Mouse (Mus musculus) hindbrain, embryonic 10.5 days (tissue): ENCODE measurements around the gene Nxpe4. TPM values are rescaled to one million over a fixed set of nuclear protein-coding genes. Genes with fewer than 3 reads are reported as not detected.

ENCODE experiments used
- DNase-seq: peaks from one replicate; pipeline ENCODE4 v3.0.0-alpha.2; 2017; ENCODE audit warnings: low spot score
- H3K27ac ChIP-seq: fragments of 300-500 bp; sonication (generic); 2 replicates; pipeline ENCODE4 v1.5.1; 2016; ENCODE audit warnings: mild to moderate bottlenecking, moderate library complexity
- H3K27me3 ChIP-seq: fragments of 300-500 bp; sonication (generic); 2 replicates; pipeline ENCODE4 v1.6.1; 2016; ENCODE audit warnings: mild to moderate bottlenecking; ENCODE audit not compliant: poor library complexity, insufficient read depth, severe bottlenecking
- H3K36me3 ChIP-seq: fragments of 300-500 bp; sonication (generic); 2 replicates; pipeline ENCODE4 v1.6.1; 2016; ENCODE audit warnings: mild to moderate bottlenecking, moderate library complexity
- H3K4me1 ChIP-seq: fragments of 300-500 bp; sonication (generic); replicated peaks from 2 replicates; pipeline ENCODE4 v1.6.1; 2016; ENCODE audit warnings: mild to moderate bottlenecking
- H3K4me3 ChIP-seq: fragments of 300-500 bp; sonication (generic); 2 replicates; pipeline ENCODE4 v1.5.1; 2016; ENCODE audit warnings: mild to moderate bottlenecking, moderate library complexity
- H3K9me3 ChIP-seq: fragments of 300-500 bp; sonication (generic); 2 replicates; pipeline ENCODE4 v1.6.1; 2016; ENCODE audit warnings: mild to moderate bottlenecking, moderate library complexity
- WGBS: fragments of 180-500 bp; shearing (Covaris S2); methylation state at CpG from one replicate; pipeline ENCODE4 v1.1.7; 2016; 5-methylcytosine and 5-hydroxymethylcytosine counted together
- polyA plus RNA-seq: library from polyadenylated mRNA; unstranded; fragments of >200 nt; fragmentation: Nextera tagmentation; extraction: Ambion mirVana; gene quantifications from 2 replicates; pipeline ENCODE4 v1.2.1, GENCODE M21; 2016

Gene Nxpe4
- polyA plus RNA-seq, 1 experiment from 2014 or later, result 4.7 TPM

DNA sequence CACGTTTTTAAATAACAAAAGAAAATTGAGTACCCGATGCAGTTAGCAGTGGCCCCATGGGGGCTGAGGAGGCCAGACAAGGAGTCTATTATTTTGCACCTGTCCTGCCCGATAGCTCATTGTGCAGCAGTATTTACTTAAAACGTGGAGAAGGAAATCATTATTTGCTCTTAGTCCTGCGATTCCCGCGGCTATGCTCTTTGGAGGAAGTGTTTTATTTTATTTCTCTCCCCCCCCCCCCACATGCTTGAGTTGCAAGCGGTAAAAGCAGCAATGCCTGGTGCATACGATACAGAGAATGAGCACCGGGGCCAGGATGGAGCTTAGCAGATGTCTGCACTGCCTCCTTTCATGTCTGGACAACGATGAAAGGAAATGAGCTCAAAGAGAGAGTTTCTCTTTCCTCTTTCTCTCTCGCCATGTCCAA lies 35.6 kb downstream of the Nxpe4 start:
- WGBS, result 57% methylated on average over 12 of the region's 12 CpGs
- DNase-seq, result no peak
- H3K27me3 ChIP-seq, result no peaks in the 10 kb centered on the region
- peaks cover 14% of the 10 kb centered on the region for H3K4me1 ChIP-seq
- no peak overlapping the region for H3K27ac ChIP-seq
- H3K36me3 ChIP-seq, result peaks cover 14% of the 10 kb centered on the region
- no peaks in the 10 kb centered on the region for H3K9me3 ChIP-seq
- H3K4me3 ChIP-seq, result no peak overlapping the region

DNA sequence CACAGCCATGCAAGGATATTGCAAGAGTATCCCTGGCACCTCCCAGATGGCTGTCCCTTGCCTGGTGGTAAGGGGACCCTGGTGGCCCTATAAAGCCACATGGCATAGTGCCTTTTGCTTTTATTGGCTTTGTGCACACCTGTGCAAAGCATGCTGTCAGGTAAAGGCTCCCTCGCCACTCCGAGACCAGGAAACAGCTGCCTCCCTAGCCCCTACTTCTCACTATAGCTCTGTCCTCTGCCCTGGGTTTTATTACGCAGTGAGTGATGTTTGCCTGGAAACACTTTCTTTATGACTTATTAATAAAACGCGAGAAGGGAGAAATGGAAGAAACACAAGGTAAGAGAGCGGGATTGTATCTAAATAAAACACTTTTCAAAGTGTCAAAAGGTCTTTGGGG lies 49.1 kb downstream of the Nxpe4 start:
- Histone ChIP-seq H3K27me3 (no peaks in the 10 kb centered on the region), H3K9me3 (no peaks in the 10 kb centered on the region), H3K4me3 (no peak overlapping the region), H3K4me1 (peaks cover 3% of the 10 kb centered on the region; the same call in 1 of the 2 replicates), H3K36me3 (no peaks in the 10 kb centered on the region), H3K27ac (no peak overlapping the region)
- no peak for DNase-seq
- 92% methylated on average over 6 of the region's 6 CpGs for WGBS

DNA sequence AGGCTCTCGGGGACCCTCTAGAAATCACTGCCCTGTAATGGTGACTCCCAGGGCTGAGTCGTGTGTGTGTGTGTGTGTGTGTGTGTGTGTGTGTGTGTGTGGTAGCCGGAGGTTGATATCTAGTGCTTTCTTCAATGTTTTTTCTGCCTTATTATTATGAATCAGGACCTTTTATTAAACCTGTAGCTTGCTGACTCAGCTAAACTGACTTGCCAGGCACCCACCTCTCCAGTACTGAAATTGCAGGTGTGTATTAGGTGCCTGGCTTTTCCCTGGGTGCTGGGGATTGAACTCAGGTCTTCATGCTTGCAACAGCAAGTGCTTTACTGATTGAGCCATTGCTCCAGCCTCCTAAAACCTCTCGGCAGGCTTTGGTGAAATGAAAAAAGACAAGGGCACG lies 50.1 kb downstream of the Nxpe4 start:
- WGBS, result 93% methylated on average over 5 of the region's 5 CpGs
- Histone ChIP-seq H3K4me1 (peaks cover 3% of the 10 kb centered on the region; the same call in 1 of the 2 replicates), H3K27me3 (no peaks in the 10 kb centered on the region), H3K36me3 (no peaks in the 10 kb centered on the region), H3K4me3 (no peak overlapping the region), H3K27ac (no peak overlapping the region), H3K9me3 (no peaks in the 10 kb centered on the region)
- DNase-seq, result no peak

DNA sequence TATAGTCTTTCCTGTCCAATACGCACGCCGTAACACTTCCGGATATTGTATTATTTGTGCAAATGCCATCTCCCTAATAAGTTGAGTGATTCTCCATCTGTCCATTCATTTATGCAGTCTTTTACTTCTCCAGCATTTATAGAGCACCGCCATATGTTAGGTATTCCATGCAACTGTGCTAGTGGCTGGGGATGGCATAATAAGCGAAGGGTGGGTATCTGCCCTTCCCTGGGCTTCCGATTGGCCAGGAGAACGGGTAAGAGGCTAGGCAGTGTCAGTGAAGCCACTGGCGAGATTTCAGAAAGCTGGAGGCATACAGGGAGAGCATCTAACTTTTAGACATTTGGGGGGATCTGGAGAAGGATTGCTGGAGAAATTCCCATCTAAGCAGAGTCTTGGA lies 52.9 kb downstream of the Nxpe4 start:
- WGBS, result 92% methylated on average over 9 of the region's 9 CpGs
- no peak overlapping the region for H3K27ac ChIP-seq
- H3K4me3 ChIP-seq, result no peak overlapping the region
- no peak for DNase-seq
- no peaks in the 10 kb centered on the region for H3K9me3 ChIP-seq
- peaks cover 3% of the 10 kb centered on the region; the same call in 1 of the 2 replicates for H3K4me1 ChIP-seq
- no peaks in the 10 kb centered on the region for H3K27me3 ChIP-seq
- H3K36me3 ChIP-seq, result no peaks in the 10 kb centered on the region

DNA sequence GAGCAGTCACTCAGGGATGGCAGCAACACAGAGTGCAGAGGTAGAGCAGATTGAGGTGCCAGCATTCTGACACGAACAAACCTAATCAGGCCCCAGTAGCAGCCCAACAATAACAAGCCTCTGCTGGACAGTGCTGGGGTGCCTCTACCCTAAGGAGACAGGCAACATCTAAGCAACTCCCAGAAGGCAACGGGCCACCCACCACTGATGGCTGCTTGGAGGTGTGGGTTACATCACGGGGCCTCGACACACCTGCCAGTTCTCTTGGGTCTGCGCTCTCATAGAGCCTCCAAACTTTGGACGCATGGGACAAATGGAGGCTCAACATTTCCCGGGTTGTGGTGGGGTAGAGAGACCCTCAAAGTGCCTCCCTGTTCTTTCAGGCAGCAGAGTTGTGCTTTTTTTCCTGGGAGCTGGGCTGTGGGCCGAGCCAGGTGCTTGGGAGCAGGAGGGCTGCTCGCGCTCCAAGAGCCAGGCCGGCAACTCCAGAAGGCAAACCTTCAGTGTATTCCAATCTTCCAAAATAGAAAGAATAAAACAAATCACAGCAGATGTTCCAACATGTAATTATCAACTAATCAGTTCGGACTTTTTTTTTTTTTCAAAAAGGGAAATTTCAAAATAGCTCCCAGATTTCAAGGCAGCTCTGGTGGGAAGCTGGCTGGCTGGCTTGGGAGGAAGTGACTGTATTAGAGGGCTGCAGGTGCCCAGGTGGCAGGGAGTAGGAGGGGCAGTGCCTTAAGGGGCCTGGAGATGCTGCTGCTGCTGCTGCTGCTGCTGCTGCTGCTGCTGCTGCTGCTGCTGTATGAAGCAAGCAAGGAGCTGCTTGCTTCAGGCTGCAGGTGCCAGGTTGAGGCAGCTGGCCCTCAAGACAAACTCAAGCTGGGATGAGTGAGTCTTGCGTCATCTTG lies 54.5 kb downstream of the Nxpe4 start:
- no peak for DNase-seq
- Histone ChIP-seq H3K27me3 (no peaks in the 10 kb centered on the region), H3K4me3 (no peak overlapping the region), H3K27ac (no peak overlapping the region), H3K36me3 (no peaks in the 10 kb centered on the region), H3K4me1 (peaks cover 3% of the 10 kb centered on the region; the same call in 1 of the 2 replicates), H3K9me3 (no peaks in the 10 kb centered on the region)
- WGBS, result 86% methylated on average over 13 of the region's 13 CpGs

DNA sequence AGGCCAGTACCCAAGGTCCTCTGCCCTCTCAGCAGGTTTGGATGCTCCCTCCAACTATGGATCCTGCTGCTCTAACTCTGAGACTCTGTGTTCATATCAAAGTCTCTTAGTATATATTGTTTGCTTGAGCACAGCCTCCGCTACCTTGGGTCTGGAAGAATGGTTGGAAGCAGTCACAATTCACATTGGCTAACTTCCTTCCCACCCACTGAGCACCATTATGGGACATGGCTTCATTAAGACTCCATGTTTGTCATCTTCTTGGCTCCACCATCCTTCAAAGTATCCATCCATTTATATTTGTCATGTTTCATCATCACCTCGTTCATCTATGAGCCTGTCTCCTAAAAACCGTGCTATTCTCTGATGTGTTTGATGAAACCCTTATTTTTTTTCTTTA lies 68.9 kb downstream of the Nxpe4 start:
- no peak for DNase-seq
- 86% methylated on average over 3 of the region's 3 CpGs for WGBS
- Histone ChIP-seq H3K36me3 (no peaks in the 10 kb centered on the region), H3K9me3 (no peaks in the 10 kb centered on the region), H3K4me1 (no peaks in the 10 kb centered on the region), H3K4me3 (no peak overlapping the region), H3K27me3 (no peaks in the 10 kb centered on the region), H3K27ac (no peak overlapping the region)

DNA sequence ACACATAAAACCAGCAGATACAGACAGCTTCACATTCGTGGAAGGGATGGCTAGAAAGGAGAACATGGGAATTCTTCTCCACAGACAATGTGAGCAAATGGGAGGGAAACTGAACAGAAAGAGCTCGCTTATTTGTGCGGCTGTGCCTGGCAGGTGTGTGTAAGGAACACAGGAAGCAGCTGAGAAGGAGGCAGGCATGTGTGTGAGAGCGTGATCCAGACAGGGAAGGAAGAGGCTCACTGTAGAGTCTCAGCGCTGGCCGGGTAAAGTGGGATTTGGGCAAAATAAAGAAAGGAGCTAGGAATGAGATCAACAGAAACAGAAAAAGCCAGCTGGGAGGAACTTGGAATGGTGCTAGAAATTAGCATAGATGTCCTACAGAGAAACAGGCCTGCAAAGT lies 74.6 kb downstream of the Nxpe4 start:
- no peak overlapping the region for H3K4me3 ChIP-seq
- 78% methylated on average over 6 of the region's 6 CpGs for WGBS
- no peaks in the 10 kb centered on the region for H3K9me3 ChIP-seq
- H3K27me3 ChIP-seq, result no peaks in the 10 kb centered on the region
- no peak for DNase-seq
- no peaks in the 10 kb centered on the region for H3K4me1 ChIP-seq
- no peak overlapping the region for H3K27ac ChIP-seq
- no peaks in the 10 kb centered on the region for H3K36me3 ChIP-seq

DNA sequence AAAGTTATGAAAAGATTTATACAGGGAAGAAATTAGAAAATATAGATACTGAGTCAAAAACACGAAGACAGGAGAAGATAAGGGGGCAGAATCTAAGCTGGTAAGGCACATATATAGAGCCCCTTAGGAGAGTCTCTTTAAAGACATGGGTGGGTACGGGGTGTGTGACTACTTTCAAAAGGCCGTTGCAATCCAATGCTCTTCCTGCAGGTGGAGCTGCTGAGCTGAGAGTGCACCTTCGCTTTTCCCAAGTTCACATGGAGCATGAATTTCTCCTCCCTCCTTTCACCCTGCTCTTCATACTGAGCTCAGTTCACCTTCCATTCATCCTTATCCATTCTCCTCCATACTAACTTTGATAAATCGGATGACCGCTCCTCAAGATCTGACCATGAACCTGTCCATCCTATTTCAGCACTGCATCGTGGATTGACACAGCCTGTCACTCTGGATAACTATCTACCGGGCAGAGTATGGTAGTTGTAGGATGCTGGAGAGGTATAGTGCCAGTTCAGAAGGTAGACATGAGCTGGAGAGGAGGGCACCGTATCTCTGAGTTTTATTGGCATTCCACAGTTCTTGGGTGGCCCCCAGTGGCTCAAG lies 76.4 kb downstream of the Nxpe4 start:
- no peak overlapping the region for H3K4me3 ChIP-seq
- H3K27me3 ChIP-seq, result no peaks in the 10 kb centered on the region
- 82% methylated on average over 9 of the region's 9 CpGs for WGBS
- H3K4me1 ChIP-seq, result peaks cover 7% of the 10 kb centered on the region
- DNase-seq, result peak; percentile 27
- H3K9me3 ChIP-seq, result no peaks in the 10 kb centered on the region
- no peaks in the 10 kb centered on the region for H3K36me3 ChIP-seq
- no peak overlapping the region for H3K27ac ChIP-seq

DNA sequence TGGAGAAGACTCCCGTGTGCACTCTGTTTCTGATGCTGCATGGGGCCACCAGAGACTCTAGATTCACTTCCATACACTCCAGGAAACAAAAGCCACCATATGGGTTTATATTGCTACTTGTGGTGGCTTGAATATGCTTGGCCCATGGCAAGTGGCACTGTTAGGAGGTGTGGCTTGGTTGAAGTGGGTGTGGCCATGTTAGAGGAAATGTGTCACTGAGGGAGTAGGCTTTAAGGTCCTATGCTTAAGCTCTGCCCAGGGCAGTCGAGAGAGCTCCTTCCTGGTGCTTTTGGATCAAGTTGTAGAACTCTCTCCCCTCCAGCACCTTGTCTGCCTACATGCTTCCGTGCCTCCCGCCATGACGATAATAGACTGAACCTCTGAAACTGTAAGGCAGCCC lies 77.6 kb downstream of the Nxpe4 start:
- H3K4me1 ChIP-seq, result peaks cover 11% of the 10 kb centered on the region
- H3K36me3 ChIP-seq, result no peaks in the 10 kb centered on the region
- H3K9me3 ChIP-seq, result no peaks in the 10 kb centered on the region
- H3K27me3 ChIP-seq, result no peaks in the 10 kb centered on the region
- WGBS, result 84% methylated on average over 5 of the region's 5 CpGs
- no peak for DNase-seq
- no peak overlapping the region for H3K4me3 ChIP-seq
- H3K27ac ChIP-seq, result no peak overlapping the region

DNA sequence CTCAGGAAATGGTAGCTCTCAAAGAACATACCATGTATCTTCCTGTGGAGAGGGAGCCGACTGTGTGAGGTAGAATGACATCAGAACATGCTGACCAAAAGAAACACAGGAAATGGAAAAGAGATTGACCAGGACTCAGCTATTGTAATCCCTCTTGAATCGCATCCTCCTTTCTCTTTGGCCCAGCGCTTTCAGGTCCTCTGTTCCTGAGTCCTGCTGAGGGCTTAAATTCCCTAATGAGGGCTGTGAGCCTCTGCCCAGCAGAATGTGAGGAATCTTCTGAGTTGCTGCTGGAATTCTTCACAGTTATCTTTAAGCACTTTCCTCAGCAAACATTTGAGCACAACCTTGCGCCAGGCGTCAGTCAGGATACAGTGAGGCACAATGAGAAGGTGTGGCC lies 78.6 kb downstream of the Nxpe4 start:
- WGBS, result 52% methylated on average over 5 of the region's 5 CpGs
- no peaks in the 10 kb centered on the region for H3K36me3 ChIP-seq
- H3K9me3 ChIP-seq, result no peaks in the 10 kb centered on the region
- peaks cover 11% of the 10 kb centered on the region for H3K4me1 ChIP-seq
- H3K4me3 ChIP-seq, result no peak overlapping the region
- DNase-seq, result no peak
- H3K27me3 ChIP-seq, result no peaks in the 10 kb centered on the region
- no peak overlapping the region for H3K27ac ChIP-seq

DNA sequence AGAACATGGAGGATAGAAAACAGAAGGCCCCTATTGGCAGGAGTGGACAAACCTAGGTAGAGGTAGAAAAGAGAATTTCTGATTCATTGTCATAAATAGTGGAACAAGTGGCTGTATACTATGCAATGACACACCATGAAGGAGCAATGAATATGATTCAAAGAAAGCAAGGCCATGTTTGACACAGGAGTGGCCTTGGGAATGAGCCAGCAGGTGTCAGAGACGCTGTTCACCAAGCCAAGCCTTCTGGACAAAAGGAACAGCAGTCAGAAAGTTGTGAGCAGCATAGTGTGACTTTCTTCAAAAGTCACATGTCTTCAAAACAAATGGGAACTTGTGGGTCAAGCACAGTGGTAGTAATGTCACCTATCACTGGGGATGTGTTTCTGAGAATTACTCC lies 80.0 kb downstream of the Nxpe4 start:
- Histone ChIP-seq H3K4me1 (peaks cover 11% of the 10 kb centered on the region), H3K27me3 (no peaks in the 10 kb centered on the region), H3K36me3 (no peaks in the 10 kb centered on the region), H3K4me3 (no peak overlapping the region), H3K27ac (no peak overlapping the region), H3K9me3 (no peaks in the 10 kb centered on the region)
- WGBS, result 87% methylated on average over 1 of the region's 1 CpGs
- no peak for DNase-seq

DNA sequence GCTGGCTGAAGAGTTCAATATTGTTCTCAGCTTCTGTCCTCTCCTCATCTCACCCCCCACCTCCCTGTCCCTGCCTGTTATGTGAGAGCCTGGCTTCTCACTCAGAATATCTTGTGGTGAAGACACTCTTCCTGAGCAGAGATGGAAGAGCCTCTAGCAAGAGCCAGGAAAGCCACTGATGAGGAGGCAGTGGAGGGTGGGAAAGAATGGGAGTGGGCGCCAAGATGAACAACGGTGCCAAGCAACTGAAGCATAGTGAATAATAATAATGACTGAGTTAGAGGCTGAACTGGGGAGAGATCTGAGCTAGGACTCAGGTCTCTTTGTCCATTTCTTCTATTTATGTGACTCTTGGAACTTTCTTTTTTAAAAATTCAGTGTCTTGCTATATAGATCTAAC lies 80.9 kb downstream of the Nxpe4 start:
- H3K36me3 ChIP-seq, result no peaks in the 10 kb centered on the region
- no peaks in the 10 kb centered on the region for H3K27me3 ChIP-seq
- DNase-seq, result no peak
- H3K4me3 ChIP-seq, result no peak overlapping the region
- no peaks in the 10 kb centered on the region for H3K9me3 ChIP-seq
- 94% methylated on average over 2 of the region's 2 CpGs for WGBS
- peak overlapping the region; percentile 31; the same call in 1 of the 2 replicates for H3K27ac ChIP-seq
- peaks cover 14% of the 10 kb centered on the region for H3K4me1 ChIP-seq

DNA sequence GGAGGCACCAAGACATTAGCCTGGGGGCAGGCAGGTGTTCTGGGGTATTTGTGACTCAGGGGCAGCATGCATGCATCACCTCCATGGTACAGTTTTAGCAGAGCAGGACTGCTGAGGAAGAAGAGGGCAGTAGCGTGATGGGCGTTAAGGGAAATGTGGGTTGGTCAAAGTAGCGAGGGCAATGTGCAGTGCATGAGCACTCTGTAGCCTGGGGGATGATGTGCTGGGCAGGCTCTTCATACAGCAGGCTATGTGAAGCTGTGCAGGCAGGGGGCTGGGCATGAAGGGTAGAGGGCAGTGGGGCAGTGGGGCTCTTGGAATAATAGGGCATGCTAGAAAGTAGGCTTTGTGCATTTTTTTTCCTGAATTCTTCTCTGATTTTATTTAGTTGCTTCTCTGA lies 82.4 kb downstream of the Nxpe4 start:
- H3K36me3 ChIP-seq, result no peaks in the 10 kb centered on the region
- no peaks in the 10 kb centered on the region for H3K27me3 ChIP-seq
- no peak for DNase-seq
- no peak overlapping the region for H3K4me3 ChIP-seq
- no peaks in the 10 kb centered on the region for H3K9me3 ChIP-seq
- no peak overlapping the region for H3K27ac ChIP-seq
- peaks cover 14% of the 10 kb centered on the region for H3K4me1 ChIP-seq
- 81% methylated on average over 3 of the region's 3 CpGs for WGBS
